Mouse (Mus musculus) adrenal gland, adult 18-20 months (tissue): ENCODE measurements at regions not wholly inside any gene's neighbourhood (a gene's known extent, or its start where the extent isn't known, plus 50 kb on each side); places are given as distances from the start of the nearest gene placed in this dataset.

ENCODE experiments used
- DNase-seq, 2 experiments: peaks; one replicate each; pipeline ENCODE4 v3.0.0; 2021 to 2022; ENCODE audit warnings: low spot score in 2 of 2

GRCm38 (mm10) chr17:9861923-9862854 lies 192.7 kb upstream of the Pabpc6 start:
- no peak for DNase-seq

- DNase-seq = no peak
Measured at GRCm38 (mm10) chr17:9861346-9861745, 191.8 kb upstream of the Pabpc6 start.

GRCm38 (mm10) chr17:9848559-9849357 lies 179.2 kb upstream of the Pabpc6 start:
- no peak for DNase-seq

GRCm38 (mm10) chr17:9845451-9846075 lies 176.0 kb upstream of the Pabpc6 start:
- DNase-seq = no peak

- no peak for DNase-seq
Measured at GRCm38 (mm10) chr17:9841103-9841502, 171.6 kb upstream of the Pabpc6 start.

- DNase-seq = no peak
Measured at GRCm38 (mm10) chr17:9839256-9839655, 169.7 kb upstream of the Pabpc6 start.

GRCm38 (mm10) chr17:9836995-9837842 lies 167.7 kb upstream of the Pabpc6 start:
- DNase-seq = no peak

GRCm38 (mm10) chr17:9829895-9830294 lies 160.4 kb upstream of the Pabpc6 start:
- no peak for DNase-seq

- no peak for DNase-seq
Measured at GRCm38 (mm10) chr17:9821358-9821757, 151.8 kb upstream of the Pabpc6 start.

- DNase-seq = no peak
Measured at GRCm38 (mm10) chr17:9817056-9817455, 147.5 kb upstream of the Pabpc6 start.

GRCm38 (mm10) chr17:9797069-9797468 lies 127.6 kb upstream of the Pabpc6 start:
- DNase-seq = no peak

GRCm38 (mm10) chr17:9796225-9796988 lies 126.9 kb upstream of the Pabpc6 start:
- no peak for DNase-seq

- DNase-seq = no peak
Measured at GRCm38 (mm10) chr17:9778866-9779265, 109.3 kb upstream of the Pabpc6 start.

GRCm38 (mm10) chr17:9777165-9777564 lies 107.6 kb upstream of the Pabpc6 start:
- no peak for DNase-seq

GRCm38 (mm10) chr17:9776286-9777016 lies 106.9 kb upstream of the Pabpc6 start:
- no peak for DNase-seq

GRCm38 (mm10) chr17:9775668-9776151 lies 106.2 kb upstream of the Pabpc6 start:
- no peak for DNase-seq

- no peak for DNase-seq
Measured at GRCm38 (mm10) chr17:9774740-9775629, 105.5 kb upstream of the Pabpc6 start.

GRCm38 (mm10) chr17:9773744-9774143 lies 104.2 kb upstream of the Pabpc6 start:
- DNase-seq = no peak
